Mouse (Mus musculus): ENCODE measurements around the gene Marc1. TPM values are rescaled to one million over a fixed set of nuclear protein-coding genes. Genes with fewer than 3 reads are reported as not detected.
A peak's percentile ranks its signal among the peaks of the same experiment; 100 is the strongest.

The Marc1 gene
- 0.08 and 0.14 TPM in 2 replicates for polyA plus RNA-seq (2012; rRNA removed)

- DNase-seq (ENCODE audit: extremely low spot score in 1 of 2, low spot score in 1 of 2) = no peak
Measured at GRCm38 (mm10) chr1:184810780-184811575, at the start of gene Marc1. TSS of gene Marc1 (minus strand) at chr1:184811313.

GRCm38 (mm10) chr1:184860276-184860675 lies 49.2 kb upstream of the Marc1 start:
- no peak for DNase-seq (ENCODE audit: extremely low spot score in 1 of 2, low spot score in 1 of 2)

- DNase-seq (ENCODE audit: extremely low spot score in 1 of 2, low spot score in 1 of 2) = no peak
Measured at GRCm38 (mm10) chr1:184858253-184858652, 47.1 kb upstream of the Marc1 start.

GRCm38 (mm10) chr1:184857216-184857615 lies 46.1 kb upstream of the Marc1 start:
- DNase-seq (ENCODE audit: extremely low spot score in 1 of 2, low spot score in 1 of 2) = peak; percentile 49 to 60

- no peak for DNase-seq (ENCODE audit: extremely low spot score in 1 of 2, low spot score in 1 of 2)
Measured at GRCm38 (mm10) chr1:184853922-184854321, 42.8 kb upstream of the Marc1 start.

GRCm38 (mm10) chr1:184853339-184853738 lies 42.2 kb upstream of the Marc1 start:
- DNase-seq (ENCODE audit: extremely low spot score in 1 of 2, low spot score in 1 of 2) = peak in 1 of 2 experiments; percentile 76

GRCm38 (mm10) chr1:184851741-184852618 lies 40.9 kb upstream of the Marc1 start:
- DNase-seq (ENCODE audit: extremely low spot score in 1 of 2, low spot score in 1 of 2) = peak; percentile 79 to 89

GRCm38 (mm10) chr1:184851166-184851565 lies 40.1 kb upstream of the Marc1 start:
- DNase-seq (ENCODE audit: extremely low spot score in 1 of 2, low spot score in 1 of 2) = no peak

GRCm38 (mm10) chr1:184846973-184847372 lies 35.9 kb upstream of the Marc1 start:
- no peak for DNase-seq (ENCODE audit: extremely low spot score in 1 of 2, low spot score in 1 of 2)

- DNase-seq (ENCODE audit: extremely low spot score in 1 of 2, low spot score in 1 of 2) = no peak
Measured at GRCm38 (mm10) chr1:184846092-184846750, 35.1 kb upstream of the Marc1 start, which contains the start of gene Marc2. TSS of gene Marc2 (minus strand) at chr1:184846451.

- peak; percentile 63 to 87 for DNase-seq (ENCODE audit: extremely low spot score in 1 of 2, low spot score in 1 of 2)
Measured at GRCm38 (mm10) chr1:184845111-184846071, 34.3 kb upstream of the Marc1 start.

- DNase-seq (ENCODE audit: extremely low spot score in 1 of 2, low spot score in 1 of 2) = peak in 1 of 2 experiments; percentile 52
Measured at GRCm38 (mm10) chr1:184844326-184845066, 33.4 kb upstream of the Marc1 start.

GRCm38 (mm10) chr1:184837649-184838048 lies 26.5 kb upstream of the Marc1 start:
- DNase-seq (ENCODE audit: extremely low spot score in 1 of 2, low spot score in 1 of 2) = no peak

GRCm38 (mm10) chr1:184836350-184836749 lies 25.2 kb upstream of the Marc1 start:
- no peak for DNase-seq (ENCODE audit: extremely low spot score in 1 of 2, low spot score in 1 of 2)

- DNase-seq (ENCODE audit: extremely low spot score in 1 of 2, low spot score in 1 of 2) = no peak
Measured at GRCm38 (mm10) chr1:184833499-184833898, 22.4 kb upstream of the Marc1 start.

- DNase-seq (ENCODE audit: extremely low spot score in 1 of 2, low spot score in 1 of 2) = no peak
Measured at GRCm38 (mm10) chr1:184832211-184832610, 21.1 kb upstream of the Marc1 start.

GRCm38 (mm10) chr1:184829897-184830296 lies 18.8 kb upstream of the Marc1 start:
- no peak for DNase-seq (ENCODE audit: extremely low spot score in 1 of 2, low spot score in 1 of 2)

- no peak for DNase-seq (ENCODE audit: extremely low spot score in 1 of 2, low spot score in 1 of 2)
Measured at GRCm38 (mm10) chr1:184827175-184827701, 16.1 kb upstream of the Marc1 start.

- DNase-seq (ENCODE audit: extremely low spot score in 1 of 2, low spot score in 1 of 2) = peak in 1 of 2 experiments; percentile 73
Measured at GRCm38 (mm10) chr1:184825093-184825492, 14.0 kb upstream of the Marc1 start.
